Mouse (Mus musculus) monocyte, adult 2 months (primary cell): Measurements from ENCODE around the gene Mocs2.

ENCODE experiments used
- DNase-seq, 2 experiments: peaks; one replicate each; pipeline ENCODE4 v3.0.0; 2022; ENCODE audit warnings: low spot score in 2 of 2, low read depth in 1 of 2

The Mocs2 gene

GRCm38 (mm10) chr13:114853152-114853551 lies 35.1 kb downstream of the Mocs2 start:
- DNase-seq, result no peak

GRCm38 (mm10) chr13:114854023-114854422 lies 36.0 kb downstream of the Mocs2 start:
- DNase-seq, result no peak

GRCm38 (mm10) chr13:114854428-114854827 lies 36.4 kb downstream of the Mocs2 start:
- DNase-seq, result no peak

- DNase-seq, result no peak
Measured at GRCm38 (mm10) chr13:114855573-114856268, 37.7 kb downstream of the Mocs2 start.

GRCm38 (mm10) chr13:114856269-114856627 lies 38.2 kb downstream of the Mocs2 start:
- DNase-seq, result no peak

- DNase-seq, result no peak
Measured at GRCm38 (mm10) chr13:114857525-114857924, 39.5 kb downstream of the Mocs2 start.

- DNase-seq, result no peak
Measured at GRCm38 (mm10) chr13:114874738-114875137, 56.7 kb downstream of the Mocs2 start.

- DNase-seq, result no peak
Measured at GRCm38 (mm10) chr13:114876005-114876520, 58.0 kb downstream of the Mocs2 start.

- no peak for DNase-seq
Measured at GRCm38 (mm10) chr13:114878667-114879066, 60.6 kb downstream of the Mocs2 start.
